Mouse (Mus musculus) right cerebral cortex, postnatal 25 days (tissue): Measurements from ENCODE around the gene Galk1.
"Not testable (repeated sequence)": the region's sequence is repeated elsewhere in the genome, so short reads cannot be mapped to it uniquely, and the experiment has no call there.

Experiments used
- DNase-seq: peaks from one replicate; pipeline ENCODE4 v3.0.0; 2022

Gene Galk1

GRCm38 (mm10) chr11:116030088-116030897, 17.8 kb upstream of the Galk1 start, which contains the start of gene Unk:
Gene Unk, plus strand, starts transcription at chr11:116030322.
- peak; percentile 97 for DNase-seq

GRCm38 (mm10) chr11:116029086-116029865, 16.8 kb upstream of the Galk1 start:
- DNase-seq = no peak

DNA sequence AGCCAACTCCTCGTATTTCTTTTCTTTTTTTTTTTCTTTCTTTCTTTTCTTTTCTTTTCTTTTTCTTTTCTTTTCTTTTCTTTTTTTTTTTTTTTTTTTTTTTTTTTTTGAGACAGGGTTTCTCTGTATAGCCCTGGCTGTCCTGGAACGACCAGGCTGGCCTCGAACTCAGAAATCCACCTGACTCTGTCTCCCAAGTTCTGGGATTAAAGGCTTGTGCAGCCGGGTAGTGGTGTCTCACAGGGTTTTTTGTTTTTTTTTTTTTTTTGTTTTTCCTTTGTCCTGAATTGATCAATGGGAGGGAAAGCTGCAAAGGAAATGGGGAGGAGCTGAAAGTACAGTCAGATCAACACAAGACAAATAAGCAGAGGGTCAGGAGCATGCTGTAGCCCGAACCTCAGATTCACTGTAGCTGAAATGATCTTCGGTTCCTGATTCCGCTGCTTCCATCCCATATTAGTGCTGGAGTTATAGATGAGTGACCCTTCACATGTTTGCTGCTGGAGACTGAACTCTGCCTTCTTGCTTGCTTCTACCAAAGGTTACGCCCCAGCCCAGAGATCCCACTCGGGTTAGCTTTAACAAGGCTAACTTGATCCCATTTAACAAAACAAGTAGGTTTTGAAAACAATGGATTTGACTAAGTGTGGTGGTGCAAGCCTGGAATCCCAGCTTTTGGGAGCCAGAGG, 15.8 kb upstream of the Galk1 start:
- no peak for DNase-seq

DNA sequence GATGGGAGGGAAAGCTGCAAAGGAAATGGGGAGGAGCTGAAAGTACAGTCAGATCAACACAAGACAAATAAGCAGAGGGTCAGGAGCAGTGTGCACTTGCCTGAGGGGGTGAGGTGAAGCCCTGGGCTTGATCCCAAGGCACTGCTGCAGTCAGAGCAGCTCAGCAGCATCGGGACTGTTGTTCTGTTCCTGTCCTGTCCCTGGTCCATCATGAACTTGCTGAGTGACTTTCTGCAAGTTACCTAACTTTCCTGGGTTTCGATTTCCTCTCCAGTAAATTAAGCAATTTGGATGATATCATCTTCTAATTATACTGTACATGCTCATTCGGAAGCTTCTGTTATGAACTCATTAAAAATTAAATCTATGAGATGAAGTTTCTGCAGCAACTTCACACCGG, 15.2 kb upstream of the Galk1 start, which contains the start of gene H3f3b:
Gene H3f3b (minus strand): TSS at position 207 of the 400 bp plus-strand sequence.
- DNase-seq = no peak

DNA sequence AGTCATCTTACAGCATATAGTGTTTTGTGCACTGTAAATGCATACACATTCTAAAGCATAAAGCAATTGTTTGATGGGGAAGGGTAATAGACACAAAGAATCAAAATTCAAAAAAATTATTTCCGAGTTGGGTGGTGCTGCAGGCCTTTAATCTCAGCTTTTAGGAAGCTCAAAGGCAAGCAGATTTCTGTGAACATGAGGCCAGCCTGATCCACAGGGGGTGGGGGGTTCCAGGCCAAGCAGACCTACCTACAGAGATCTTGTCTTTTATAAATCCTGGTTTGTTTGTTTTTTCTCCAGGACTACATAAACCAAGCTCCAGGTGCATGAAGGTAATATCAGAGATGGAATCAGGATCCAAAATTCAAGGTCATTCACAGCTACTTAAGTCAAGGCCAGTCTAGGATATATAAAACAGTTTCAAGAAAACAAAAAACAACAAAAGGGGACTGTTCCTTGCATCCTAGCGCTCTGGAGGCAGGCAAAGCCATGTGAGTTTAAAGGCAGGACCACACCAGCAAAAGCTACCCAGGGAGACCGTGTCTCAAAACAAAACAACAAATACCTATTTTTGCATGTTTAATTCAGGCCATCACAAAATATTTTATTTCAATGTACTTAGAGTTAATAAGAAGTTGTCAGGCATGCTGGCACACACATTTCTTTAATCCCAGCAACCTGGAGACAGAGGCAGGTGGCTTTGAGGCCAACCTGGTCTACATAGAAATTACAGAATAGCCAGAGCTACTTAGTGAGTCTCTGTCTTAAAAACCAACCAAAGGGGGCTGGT, 12.7 kb upstream of the Galk1 start:
- no peak for DNase-seq

DNA sequence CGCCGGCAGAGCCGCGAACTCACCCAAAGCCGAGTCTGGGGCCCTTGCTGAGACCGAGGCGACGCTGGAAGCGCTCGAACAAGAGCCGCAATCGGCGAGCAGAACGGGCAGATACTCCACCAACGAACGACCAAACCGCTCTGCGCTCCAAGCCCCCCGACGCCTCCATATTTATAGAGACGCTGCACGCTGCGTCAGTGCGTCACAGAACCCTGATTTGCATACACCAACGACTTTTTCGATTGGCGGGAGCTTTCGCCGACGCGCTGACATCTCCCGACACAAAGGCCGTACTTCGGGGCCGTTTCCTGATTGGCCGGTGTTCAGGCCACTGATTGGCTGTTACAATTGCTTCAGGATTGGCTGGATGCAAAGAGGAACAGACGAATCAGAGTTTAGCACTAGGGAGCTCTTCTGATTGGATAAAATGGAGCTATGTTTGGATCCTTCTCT, 11.9 kb upstream of the Galk1 start:
- peak; percentile 94 for DNase-seq

DNA sequence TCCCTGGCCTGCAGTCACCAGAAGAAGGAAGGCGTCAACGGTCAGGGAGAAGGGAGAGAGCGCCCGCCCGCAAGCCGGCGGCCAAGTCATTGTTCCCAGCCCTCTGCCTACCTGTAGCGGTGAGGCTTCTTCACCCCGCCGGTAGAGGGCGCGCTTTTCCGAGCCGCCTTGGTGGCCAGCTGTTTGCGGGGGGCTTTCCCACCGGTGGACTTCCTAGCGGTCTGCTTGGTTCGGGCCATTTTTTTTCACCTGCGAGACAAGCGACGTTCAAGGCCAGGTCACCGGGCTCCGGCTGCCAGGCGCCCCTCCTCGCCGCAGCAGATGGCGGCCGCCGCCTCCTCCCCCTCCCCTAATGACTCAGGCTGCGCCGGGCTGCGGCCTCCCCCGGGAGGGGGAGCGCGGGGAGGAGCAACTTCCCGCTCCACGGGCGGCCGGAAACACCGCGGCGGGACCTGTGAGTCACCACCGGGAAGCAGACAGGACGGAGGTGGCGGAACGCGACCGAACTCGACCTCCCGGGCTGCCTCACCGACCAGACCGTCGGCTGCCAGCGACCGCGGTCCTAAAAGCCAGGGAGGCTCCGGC, 11.3 kb upstream of the Galk1 start:
- peak; percentile 84 for DNase-seq

- not testable (repeated sequence) for DNase-seq
Measured at GRCm38 (mm10) chr11:116023074-116023770, 10.7 kb upstream of the Galk1 start.

GRCm38 (mm10) chr11:116022256-116022780, 9.8 kb upstream of the Galk1 start:
- DNase-seq = no peak

GRCm38 (mm10) chr11:116021328-116022220, 9.1 kb upstream of the Galk1 start:
- no peak for DNase-seq

DNA sequence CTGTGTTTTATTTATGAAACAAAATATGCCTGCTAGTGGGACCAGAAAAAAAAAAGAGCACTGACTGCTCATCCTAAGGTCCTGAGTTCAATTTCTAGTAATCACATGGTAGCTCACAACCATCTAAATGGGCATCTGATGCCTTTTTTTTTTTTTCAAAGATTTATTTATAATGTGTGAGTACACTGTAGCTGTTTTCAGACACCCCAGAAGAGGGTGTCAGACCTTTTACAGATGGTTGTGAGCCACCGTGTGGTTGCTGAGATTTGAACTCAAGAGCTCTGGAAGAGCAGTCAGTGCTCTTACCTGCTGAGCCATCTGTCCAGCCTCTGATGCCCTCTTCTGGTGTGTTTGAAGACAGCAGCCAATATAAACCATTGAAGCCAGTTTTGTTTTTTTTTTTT, 8.0 kb upstream of the Galk1 start:
- no peak for DNase-seq

DNA sequence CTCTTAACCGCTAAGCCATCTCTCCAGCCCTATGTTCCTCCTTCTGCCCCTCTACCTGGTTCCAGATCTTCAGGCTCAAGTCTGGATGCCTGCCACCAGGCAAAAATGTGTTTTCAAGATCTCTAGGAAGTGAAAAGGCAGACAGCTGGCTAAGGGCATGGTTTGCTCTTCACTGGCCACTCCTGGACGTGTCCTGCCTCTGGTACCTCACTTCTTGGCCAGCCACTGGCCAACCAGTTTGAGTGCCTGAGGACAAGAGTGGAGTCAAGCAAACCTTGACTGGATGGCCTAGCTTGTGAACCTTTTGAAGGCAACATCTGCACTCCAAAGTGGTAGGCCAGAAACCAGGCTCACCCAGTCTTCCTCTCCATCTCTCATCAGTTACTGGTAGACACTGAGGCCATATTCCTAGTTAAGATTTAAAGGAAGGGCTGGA, 7.5 kb upstream of the Galk1 start:
- no peak for DNase-seq

GRCm38 (mm10) chr11:116019360-116019791, 6.9 kb upstream of the Galk1 start:
- DNase-seq = no peak

DNA sequence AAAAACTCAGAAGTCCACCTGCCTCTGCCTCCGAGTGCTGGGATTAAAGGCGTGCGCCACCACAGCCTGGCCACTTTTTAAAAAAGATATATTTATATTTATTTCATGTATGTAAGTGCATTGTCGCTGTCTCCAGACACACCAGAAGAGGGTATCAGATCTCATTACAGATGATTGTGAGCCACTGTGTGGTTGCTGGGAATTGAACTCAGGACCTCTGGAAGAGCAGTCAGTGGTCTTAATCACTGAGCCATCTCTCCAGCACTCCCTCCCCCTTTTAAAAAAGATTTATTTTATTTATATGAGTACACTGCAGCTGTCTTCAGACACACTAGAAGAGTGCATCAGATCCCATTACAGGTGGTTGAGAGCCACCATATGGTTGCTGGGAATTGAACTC, 6.3 kb upstream of the Galk1 start:
- DNase-seq = not testable (repeated sequence)

GRCm38 (mm10) chr11:116018106-116018505, 5.6 kb upstream of the Galk1 start:
- DNase-seq = no peak

DNA sequence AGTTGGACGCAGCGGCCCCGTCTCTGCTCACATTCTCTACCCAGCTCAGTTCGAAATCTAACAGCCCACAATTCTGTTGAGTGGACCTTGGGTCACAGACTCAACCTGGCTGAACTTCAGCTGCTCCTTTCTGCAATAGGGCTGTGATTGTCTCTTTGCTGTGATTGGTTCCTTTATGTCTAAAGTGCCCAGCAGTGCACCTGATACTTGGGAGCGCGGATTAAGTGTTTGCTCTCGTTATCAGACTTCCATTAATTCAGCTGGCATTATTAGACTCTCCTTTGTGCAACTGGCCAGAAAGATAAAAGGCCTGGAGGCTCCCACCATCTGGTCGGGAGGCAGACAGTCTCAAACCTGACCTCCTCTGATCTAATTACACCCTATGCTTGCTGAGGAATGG, 2.3 kb upstream of the Galk1 start:
- no peak for DNase-seq

GRCm38 (mm10) chr11:116011529-116012261, 824 bp downstream of the Galk1 start:
- DNase-seq = no peak

DNA sequence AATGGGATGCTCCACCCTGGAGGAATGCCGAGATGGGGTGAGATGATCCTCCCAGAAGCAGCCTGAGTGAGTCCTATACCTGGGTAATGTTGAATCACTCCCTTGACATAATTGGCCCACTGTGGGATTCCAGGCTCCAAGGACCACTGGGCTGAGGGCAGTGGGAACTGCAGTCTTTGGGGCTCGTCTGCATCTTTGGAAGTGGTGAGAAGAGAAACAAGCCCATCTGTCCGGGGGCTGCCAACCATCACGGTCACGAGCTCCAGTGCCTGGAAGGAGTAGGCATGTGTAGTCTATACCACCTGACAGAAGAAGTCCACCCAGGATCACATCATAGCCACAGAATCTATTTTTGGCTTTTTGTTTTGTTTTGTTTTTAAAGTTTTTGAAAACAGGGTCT, 1.6 kb downstream of the Galk1 start:
- no peak for DNase-seq

- DNase-seq = no peak
Measured at GRCm38 (mm10) chr11:116010146-116010545, 2.4 kb downstream of the Galk1 start.
